Mouse (Mus musculus): ENCODE measurements around the gene Fgf9.

Fgf9 gene

DNA sequence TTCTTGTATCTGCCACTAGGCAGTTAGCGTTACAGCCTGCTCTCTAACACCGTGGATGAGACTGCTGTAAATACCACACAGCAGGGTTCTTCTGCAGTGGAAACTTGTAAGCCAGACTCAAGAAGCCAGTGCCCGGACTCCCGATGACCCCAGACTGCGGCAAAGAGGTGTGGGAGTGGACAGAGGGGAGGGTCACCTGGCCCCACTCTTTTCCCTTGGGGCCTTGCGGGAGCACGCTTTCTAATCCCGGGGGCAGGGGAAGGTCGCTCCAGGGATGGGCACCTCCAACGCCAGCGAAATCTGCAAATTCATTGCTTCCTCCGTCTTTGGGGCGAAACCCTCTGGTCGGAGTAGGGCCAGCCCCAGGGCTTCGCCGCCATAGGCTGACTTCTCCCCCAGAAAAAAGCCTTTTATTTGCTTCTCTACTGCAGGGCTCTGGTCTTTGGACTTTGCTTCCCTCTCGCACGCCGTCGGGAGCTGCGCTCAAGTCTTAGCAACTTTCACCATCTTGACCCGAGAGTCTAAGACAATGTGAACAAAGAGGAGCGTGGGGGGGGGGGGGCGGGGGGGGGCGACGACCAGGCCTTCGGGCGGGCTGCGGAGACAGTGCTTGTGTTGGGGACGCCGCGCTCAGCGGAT is at the start of gene Fgf9:
Gene Fgf9 (plus strand): TSS at position 67 of the 639 bp plus-strand sequence.
- DNase-seq: peak; percentile 42 to 61

DNA sequence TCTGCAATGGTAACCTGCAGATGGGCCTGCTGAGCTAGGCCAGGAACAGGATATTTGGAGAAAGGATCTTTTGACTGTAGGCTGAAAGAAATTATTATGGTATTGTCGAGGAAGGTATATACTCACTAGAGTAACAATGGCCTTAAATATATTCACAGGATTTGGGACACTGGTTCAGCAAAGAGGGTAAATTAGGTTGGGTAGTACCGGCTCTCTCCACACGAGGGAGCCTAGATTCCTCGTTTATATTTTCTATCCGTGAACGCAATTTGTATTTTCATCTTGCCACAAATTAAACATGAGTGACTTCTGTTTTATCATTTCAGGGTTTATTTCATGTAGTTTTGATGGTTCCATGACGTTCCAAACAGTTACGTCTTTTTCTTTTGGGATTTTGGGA is 35.8 kb upstream of the Fgf9 start:
- peak; percentile 70 to 81 for DNase-seq

DNA sequence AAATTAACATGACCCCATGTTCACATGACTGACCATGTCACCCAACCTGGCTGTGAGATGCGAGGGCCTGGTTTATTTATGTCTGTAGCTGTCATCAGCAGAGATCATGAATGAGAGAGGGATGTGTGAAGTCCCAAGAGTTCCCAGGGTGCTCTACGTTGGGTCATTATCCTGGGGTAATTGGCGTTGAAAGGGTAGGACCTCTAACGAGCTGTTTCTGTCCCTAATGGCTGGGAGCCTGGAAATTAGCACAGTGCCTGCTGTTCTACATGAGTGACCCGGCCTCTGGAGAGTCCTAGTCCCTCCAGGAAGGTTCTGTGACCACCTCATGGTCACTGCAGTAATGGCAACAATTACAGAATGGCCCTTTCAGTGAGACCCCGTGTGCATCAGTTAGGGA is 34.2 kb upstream of the Fgf9 start:
- no peak for DNase-seq

DNA sequence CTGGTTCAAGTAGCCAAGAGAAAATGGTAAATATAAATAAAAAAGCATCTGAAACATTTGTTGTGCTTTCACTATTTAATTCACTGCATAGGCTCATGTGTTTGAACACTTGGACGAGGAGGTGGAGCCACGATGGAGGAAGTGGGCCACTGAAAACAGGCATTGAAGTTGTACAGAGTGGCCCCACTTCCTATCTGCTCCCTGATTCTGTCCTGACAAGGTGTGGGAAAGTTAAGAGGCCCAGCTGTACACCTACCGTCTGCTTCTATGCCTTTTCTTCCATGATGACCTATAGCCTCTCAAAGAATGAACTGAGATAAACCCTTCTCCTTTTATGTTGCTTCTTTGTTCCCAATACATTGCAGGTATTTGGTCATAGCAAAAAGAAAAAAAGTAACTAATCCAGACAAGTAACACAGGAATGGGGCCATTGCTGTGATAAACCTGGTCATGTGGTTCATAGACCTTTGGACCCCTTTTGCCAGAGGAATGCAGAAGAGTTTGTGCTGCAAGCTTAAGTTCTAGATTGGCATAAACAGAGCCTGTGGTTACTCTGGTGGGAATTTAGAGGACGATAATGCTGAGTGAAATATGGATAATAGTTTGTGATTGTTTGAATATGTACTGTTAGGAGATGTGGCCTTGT is 23.6 kb upstream of the Fgf9 start:
- DNase-seq: no peak

DNA sequence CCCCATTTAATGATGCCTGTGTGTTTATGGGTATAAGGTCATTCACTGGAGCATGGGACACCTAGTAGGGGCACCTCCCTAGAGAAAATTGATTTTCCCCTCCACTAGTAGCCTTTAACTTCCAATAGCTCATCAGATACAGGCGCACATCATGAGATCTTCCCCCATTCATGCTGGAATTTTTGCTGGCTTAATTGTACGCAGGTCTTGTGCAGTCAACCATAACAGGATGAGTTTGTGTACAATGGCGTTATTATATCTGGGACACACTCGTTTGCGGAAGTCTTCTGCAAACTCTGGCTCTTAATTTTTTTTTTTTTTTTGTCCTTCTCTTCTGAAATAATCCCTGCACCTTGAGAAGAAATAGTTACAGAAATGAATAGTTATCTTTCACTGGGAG is 19.7 kb upstream of the Fgf9 start:
- no peak for DNase-seq

DNA sequence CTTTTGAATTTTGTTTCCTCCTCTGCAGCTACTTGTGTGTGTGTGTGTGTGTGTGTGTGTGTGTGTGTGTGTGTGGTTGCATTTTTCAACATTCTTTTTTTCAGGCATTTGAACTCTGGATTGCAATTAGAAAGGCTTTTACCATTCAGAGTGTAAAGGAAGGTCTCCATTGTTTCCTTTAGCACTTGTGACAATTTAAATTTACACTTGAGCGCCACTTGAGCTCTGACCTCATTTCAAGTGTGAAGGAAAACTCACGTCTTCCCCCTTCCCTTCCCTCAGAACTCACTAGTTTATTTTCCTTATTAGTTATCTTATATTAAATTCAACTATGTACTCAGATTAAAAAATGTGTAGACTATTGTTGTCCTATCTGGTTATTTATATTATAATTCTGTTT is 2.8 kb upstream of the Fgf9 start:
- no peak for DNase-seq

DNA sequence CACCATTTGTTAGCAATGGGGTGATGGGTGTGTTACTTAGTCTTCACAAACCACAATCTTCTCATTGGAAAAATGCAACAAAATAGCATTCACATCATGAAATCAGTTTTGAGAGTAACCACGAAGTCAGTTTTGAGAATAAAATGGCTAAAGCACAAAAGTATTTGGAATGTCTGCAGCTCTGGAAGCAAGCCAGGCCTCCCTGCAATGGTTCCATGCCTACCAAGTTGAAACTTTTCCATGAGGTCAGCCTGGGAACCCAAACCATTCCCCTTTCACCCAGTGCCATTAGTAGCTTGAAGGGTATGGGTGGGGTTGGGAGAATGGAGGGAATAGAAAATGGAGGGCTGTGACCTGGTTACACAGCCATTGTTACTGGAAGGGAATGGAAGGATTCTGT is 1.7 kb upstream of the Fgf9 start:
- no peak for DNase-seq

DNA sequence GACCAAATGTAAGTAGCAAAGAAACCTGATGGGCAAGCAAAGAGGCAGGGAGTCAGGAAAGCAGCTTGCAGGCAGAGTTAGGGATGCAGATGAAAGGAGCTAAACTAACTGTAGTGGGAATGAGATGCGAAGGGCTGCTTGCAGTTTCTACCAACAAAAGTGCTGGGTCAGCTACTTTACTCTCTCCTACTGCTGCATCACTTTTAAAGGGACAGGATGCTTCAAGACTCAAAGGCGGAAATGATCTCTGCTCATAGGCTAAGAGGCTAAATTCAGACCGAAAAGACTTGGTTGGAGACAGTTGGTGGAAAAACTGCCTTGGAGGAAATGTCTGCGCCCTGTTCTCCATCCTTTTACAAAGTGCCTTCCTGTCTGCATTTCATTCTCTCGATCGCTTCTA is 420 bp upstream of the Fgf9 start:
- peak in 1 of 2 experiments; percentile 21 for DNase-seq

DNA sequence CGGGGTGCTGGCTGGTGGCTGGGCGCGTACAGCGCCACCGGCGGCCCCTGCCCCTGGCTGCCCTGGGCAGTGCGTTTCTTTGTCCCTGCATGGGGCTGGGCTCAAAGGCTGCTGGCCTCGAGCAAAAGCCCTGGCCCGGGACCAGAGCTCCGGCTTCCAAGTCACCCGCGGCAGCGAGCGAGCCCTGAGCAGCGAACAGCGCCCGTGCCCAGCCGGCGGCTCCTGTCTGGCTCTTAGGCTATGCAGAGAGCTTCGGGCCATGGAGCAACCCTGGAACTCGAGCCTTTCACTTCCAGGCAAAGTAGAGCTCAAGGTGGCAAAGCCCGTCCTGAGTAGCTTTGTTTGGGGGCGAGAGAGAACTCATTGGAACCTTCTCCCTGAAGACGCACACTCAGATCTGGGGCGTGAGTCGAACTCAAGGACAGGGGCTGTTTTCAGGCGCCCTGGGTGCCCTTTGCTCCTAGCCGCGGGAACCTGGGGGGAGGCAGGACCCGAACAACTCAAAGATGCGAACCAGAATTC is 834 bp downstream of the Fgf9 start:
- DNase-seq: peak; percentile 76 to 85

DNA sequence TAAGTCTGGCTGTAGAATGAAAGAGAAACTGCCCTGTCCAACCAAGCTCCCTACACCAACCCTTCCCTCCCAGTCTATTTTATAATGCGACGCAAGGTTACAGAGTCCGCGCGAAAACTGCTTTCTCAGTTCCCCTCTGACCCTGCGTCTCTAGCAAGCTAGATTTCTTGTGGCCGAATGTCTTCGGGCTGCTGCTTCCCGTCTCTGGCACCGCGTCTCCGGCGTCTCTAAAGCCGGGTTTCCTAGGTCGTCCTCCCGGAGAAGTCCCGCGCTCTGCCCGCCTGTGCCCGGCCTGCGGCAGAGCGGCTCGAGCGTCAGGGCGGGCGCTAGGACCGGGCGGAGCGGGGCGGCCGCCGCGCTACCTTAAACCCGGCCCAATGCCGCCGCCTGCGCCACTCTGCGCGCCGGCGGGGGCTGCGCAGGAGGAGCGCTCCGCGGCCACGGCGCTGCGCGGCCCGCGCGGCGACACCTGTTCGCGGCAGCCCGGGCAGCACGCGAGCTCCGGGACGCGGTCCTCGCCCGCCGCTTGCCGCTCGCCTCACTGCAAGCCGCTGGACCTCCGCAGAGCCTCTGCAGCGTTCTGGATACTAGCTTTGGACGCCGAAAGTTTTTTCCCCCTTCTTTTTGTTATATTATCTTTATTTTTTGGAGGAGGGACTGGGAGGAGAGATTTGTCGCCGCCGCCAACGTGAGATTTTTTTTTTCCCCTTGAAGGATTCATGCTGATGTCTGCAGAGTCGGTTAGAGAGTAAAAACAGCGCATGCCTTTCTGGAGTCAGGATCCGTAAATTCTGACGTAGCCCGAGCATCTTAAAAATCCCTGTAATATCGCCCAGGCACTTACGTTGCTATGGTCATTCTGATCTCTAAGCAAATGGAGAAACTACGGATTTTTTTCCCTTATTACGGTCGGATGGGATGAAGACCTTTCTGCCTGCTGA is 1.8 kb downstream of the Fgf9 start:
- DNase-seq: peak; percentile 82 to 96

DNA sequence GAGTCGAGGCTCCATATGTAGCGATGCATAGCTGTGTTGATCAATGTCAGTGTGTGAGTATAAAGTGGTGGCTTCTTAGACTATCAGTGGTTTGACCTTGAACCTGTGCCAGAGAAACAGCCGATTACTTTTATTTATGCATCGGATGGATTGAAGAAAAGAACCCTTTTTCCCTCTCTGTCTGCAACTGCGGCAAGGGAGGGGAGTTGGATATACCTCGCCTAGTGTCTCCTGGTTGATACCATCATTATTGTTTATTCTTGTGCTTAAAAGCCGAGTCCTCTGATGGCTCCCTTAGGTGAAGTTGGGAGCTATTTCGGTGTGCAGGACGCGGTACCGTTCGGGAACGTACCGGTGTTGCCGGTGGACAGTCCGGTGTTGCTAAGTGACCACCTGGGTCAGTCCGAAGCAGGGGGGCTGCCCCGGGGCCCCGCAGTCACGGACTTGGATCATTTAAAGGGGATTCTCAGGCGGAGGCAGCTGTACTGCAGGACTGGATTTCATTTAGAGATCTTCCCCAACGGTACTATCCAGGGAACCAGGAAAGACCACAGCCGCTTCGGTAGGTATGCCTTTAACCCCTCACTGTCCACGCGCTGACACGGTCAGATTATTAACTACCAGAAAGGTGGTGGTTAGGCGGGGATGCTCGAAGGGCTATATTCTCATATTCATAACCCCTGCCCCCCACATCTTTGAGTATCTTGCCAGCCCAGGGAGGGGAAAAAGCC is 2.6 kb downstream of the Fgf9 start:
- DNase-seq: peak; percentile 35 to 65

DNA sequence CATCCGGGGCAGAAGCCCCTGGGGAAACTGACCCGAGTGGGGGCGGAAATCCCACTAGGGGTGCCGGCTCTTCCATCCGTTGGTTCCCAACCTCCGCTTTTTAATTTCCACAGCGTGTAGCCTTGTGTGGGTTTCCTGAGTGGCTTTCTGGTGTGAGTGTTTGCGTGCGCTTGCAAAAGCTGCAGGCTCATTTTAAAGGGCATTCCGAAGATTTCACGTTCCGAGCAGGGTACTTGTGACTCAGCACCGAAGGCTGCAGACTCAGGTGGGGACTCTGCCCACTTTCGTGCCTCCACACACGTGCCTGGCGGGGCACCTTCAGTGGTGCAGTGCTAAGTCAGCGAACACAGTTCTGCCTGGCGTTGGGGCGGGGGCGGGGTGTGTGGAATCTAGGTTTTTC is 3.6 kb downstream of the Fgf9 start:
- DNase-seq: peak in 1 of 2 experiments; percentile 49

DNA sequence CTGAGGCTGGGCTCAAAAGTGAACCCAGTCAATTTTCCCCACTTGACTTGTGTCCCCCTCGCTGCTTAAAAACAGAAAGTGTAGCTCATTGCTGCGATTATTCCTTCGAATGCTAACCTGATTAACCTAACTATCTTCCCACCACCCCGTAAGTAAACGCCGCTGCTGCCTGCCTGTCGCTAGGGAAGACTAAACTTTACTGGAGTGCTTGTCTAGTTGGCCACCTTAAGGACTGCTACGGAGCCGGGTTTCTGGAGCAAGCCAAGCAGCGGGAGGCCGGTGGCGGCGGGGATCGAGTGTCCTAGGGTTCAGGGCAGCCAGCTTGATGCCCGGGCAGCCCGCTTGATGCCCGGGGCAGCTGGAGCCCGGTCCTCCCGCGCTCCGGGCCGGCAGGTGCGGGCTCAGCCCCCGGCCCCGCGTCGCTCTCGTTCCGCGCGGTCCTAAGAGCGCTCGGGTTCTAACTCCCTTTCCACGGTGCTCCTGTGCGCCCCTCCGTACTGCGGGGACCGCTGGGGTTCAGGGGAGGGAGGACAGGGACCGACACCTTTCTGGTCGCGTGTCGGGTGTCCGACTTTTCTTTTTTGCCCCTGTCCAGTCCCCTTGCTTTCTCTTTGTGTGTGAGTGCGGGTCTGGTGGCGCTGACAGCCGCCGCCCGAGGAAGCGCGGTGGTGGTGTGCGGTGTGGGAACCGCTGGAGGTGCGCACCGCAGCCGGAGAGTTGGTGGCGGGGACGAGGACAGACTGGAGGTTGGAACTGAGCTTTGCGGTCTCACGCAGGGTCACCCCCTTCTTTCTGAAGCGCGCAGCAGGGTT is 4.5 kb downstream of the Fgf9 start:
- peak; percentile 79 to 84 for DNase-seq

DNA sequence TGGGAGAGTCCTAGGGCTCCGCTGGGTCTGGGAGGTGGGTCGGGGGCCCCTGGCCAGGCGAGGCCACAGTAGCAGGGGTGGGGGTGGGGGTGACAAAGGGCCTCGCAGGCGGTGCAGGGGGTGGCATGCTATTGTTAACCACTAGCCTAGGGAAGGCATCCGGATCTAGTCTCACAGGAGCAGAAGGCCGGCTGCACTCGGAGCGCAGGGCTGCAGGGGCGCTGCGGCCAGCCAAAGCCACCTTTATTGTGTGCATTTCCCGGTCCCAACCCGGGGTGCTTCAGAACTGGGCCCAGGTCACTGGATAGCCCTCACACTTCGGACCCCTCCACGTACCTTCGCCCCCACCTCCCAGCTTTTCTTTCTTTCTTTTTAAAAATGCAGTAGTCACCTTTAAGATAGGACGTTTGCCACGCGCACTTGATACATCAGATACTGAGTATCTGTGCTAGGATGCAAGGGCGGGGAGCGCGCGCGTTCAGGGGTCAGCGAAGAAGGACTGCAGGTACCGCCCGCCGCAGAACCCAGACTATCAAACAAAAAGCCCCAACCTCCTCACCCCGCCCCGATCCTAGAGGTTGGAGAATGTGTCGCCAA is 5.2 kb downstream of the Fgf9 start:
- peak; percentile 71 to 74 for DNase-seq

DNA sequence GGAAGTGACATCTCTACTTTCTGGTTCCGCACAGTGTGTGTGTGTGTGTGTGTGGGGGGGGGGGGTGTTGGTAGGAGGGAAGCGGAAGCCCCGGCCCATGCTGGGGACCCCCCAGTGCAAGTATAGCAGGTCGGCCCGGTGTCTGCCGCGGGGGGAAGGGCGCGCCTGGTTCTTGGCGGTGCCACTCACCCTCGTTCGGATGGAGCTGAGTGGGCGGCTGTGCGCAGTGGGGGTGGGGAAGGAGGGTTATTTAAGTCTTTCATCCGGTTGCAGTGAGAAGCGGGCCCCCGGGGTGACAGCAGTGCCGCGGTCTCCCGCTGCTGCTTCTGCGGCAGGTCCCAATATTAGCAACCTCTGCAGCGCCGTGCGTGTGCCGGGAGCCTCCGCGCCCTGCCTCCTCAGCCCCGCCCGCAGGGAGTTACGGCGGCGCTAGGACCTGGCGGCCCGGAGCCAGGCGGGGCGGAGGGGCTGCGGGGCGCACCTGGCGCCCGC is 5.7 kb downstream of the Fgf9 start:
- DNase-seq: peak; percentile 85 to 93

DNA sequence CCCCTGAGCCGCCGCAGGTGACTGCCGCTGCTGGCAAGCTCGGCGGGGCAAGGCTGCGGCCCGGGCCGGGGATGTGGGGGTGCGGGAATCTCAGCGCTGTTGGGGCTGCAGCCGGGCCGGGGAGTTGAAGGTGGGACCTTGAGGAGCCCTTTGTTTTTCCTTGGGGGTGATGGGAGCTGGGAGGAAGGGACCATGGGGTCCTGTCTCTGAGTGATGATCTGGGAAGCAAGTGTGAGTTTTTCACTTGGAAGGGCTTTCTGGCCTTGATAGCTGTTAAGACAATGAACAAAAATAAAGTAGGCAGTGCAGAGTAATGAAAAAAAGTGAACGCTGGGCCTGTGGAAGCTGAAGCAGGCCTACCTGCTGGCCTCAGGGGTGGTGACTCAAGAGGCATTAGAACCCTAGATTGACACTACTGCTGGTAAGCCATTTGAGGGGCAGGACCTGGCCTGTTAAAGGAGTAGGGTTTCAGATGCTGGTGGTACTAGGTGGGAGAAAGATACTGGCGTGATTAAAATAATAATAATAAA is 6.4 kb downstream of the Fgf9 start:
- no peak for DNase-seq

DNA sequence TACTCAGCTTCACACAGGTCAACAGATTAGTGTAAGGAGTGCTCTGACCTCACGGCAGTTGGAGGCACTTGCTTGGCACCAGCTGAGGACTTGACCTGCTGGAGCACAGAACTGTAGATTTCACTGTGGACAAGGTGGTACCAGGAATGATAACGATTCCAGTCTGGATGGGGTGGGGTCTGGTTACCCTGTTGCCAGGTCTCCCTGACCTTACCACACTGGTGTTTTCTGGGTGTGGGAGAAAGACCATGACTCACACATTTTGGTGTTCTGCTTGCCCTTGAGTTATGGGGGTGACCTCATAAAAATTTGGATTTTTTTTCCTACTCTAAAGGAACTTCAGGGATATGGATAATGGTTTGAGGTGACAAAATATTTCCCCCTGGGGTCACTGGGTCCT is 9.1 kb downstream of the Fgf9 start:
- DNase-seq: no peak

DNA sequence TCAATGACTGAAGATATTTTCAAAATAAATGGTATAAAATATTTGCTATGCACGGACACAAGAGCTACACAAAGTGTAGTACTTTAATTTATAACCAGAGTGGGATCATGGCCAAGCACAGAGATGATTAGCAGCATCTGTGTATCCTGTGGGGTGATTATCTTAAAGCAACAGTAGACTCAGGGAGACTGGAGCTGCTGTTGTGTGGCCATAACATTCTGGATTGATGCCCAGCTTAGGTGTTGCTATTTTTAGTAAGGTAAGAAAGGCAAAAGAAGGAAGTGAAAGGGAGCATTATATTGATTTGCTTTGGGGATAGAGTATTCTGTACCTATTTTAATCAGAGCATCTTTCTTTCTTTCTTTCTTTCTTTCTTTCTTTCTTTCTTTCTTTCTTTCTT is 11.6 kb downstream of the Fgf9 start:
- DNase-seq: no peak

DNA sequence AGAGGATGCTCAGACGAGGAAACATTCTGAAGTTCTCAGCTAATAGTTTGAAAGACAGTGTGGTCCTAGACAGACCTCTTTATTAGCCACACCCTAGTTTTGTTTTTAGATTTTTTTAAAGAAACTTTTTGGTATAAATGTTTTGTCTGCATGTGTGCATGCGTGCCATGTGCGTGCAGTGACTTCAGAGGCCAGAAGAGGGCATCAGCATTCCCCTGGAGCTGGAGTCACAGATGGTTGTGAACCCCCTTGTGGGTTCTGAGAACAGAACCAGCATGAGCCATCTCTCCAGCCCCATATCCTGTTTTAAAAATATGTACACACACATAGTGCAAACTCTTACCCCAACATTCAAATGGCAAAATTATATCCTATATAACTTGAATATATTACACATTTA is 13.9 kb downstream of the Fgf9 start:
- no peak for DNase-seq

DNA sequence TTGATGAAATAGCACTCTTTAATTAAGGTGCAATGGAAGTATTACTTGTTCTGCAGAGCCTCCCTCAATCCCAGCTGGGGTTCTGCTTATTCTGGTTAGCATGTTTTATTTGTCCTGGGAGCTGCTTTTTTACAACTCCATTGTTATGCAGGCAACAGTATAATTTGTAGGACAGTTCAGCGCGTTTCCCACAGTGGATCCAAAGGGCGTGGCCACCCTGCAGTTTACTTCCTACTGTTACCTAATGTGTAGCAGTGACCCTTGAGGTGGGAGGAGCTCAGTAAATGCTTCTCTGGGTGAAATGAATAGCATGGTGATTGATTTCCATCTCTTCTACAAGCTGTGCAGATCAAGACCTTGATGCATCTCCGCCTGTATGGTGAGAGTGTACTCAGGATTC is 17.0 kb downstream of the Fgf9 start:
- peak; percentile 38 for DNase-seq

DNA sequence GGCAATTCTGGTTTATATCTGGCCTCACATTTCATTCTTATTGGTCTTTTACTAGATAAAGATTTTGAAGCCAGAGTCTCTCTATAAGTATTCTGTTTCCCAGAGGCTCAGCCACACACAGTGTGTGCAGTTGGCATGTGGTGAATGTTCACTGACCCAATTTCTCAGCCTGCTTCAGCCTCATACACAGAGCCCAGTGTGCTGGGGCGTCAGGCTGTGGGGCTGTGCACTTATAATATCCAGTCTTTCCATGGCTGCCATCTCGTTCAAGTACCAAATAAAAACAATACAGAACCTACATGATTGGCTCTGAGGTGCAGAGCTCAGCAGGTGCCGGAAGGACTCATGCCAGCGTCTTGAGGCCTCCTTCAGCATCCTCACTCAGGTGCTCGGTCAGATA is 19.1 kb downstream of the Fgf9 start:
- peak; percentile 63 to 71 for DNase-seq
